Mouse (Mus musculus) intestine, postnatal 0 days (tissue): ENCODE data around the gene Lrch3. TPM values are rescaled to one million over a fixed set of nuclear protein-coding genes. Genes with fewer than 3 reads are reported as not detected.

ENCODE experiments used
- ATAC-seq: fragments of 200-750 bp; cut with Nextera tagmentation; 2 replicates; pipeline ENCODE4 v1.8.0; 2017; ENCODE audit warnings: mild to moderate bottlenecking, moderate TSS enrichment, moderate library complexity
- H3K27ac ChIP-seq: fragments of 300-500 bp; sonication (generic); 2 replicates; pipeline ENCODE4 v1.5.1; 2014; ENCODE audit warnings: mild to moderate bottlenecking, low read depth, low read length, moderate library complexity
- H3K27me3 ChIP-seq: fragments of 300-500 bp; sonication (generic); replicated peaks from 2 replicates; pipeline ENCODE4 v1.6.1; 2014; ENCODE audit warnings: low read length, mixed read lengths; ENCODE audit not compliant: control insufficient read depth, insufficient read depth
- H3K36me3 ChIP-seq: fragments of 300-500 bp; sonication (generic); 2 replicates; pipeline ENCODE4 v1.6.1; 2014; ENCODE audit warnings: mild to moderate bottlenecking, moderate library complexity; ENCODE audit not compliant: control insufficient read depth, insufficient read depth
- H3K4me1 ChIP-seq: fragments of 300-500 bp; sonication (generic); replicated peaks from 2 replicates; pipeline ENCODE4 v1.6.1; 2014; ENCODE audit warnings: antibody characterized with exemption, low read length, mixed read lengths; ENCODE audit not compliant: control insufficient read depth, insufficient read depth
- H3K4me2 ChIP-seq: fragments of 300-500 bp; sonication (generic); replicated peaks from 2 replicates; pipeline ENCODE4 v1.6.1; 2014; ENCODE audit warnings: low read depth, mild to moderate bottlenecking, moderate library complexity
- H3K4me3 ChIP-seq: fragments of 300-500 bp; sonication (generic); 2 replicates; pipeline ENCODE4 v1.5.1; 2014; ENCODE audit warnings: low read depth, low read length
- H3K9ac ChIP-seq: fragments of 300-500 bp; sonication (generic); 2 replicates; pipeline ENCODE4 v1.6.1; 2014; ENCODE audit warnings: mild to moderate bottlenecking, low read depth, low read length
- H3K9me3 ChIP-seq: fragments of 300-500 bp; sonication (generic); 2 replicates; pipeline ENCODE4 v1.6.1; 2016; ENCODE audit warnings: mixed run types; ENCODE audit not compliant: control insufficient read depth
- CTCF ChIP-seq: sonication (generic); IDR thresholded peaks from 2 replicates; pipeline ENCODE4 v1.5.1; 2016; ENCODE audit warnings: low read depth, mild to moderate bottlenecking, control low read depth, antibody characterized with exemption, moderate library complexity
- WGBS: fragments of 180-500 bp; shearing (Covaris S2); extraction: QIAGEN DNeasy Blood & Tissue Kit; methylation state at CpG from one replicate; pipeline ENCODE4 v1.1.7; 2014; 5-methylcytosine and 5-hydroxymethylcytosine counted together
- polyA plus RNA-seq: library from polyadenylated mRNA; unstranded; fragments of >200 nt; fragmentation: Nextera tagmentation; extraction: Ambion mirVana; gene quantifications from 2 replicates; pipeline ENCODE4 v1.2.1, GENCODE M21; 2015

Gene Lrch3
- polyA plus RNA-seq, 1 experiment from 2014 or later, result 7.8 TPM

DNA sequence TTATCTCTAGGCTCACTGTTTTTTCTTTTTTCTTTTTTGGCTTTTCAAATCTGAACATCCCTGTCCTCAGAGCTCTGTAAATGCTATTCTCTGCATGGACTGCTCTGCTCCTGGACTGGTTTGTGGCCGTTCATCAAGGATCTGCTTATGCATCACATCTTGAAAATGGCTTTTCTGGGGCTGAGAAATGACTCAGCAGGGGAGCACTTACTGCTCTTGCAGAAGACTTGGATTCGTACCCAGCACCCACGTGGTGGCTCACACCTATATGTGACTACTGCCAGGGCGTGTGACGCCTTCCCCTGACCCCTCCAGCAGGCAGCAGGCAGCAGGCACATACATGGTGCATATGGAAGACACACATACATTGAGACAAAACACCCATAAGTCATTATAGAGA, 78.3 kb downstream of the Lrch3 start:
- no peaks in the 10 kb centered on the region for H3K27me3 ChIP-seq
- H3K9me3 ChIP-seq, result no peaks in the 10 kb centered on the region
- H3K9ac ChIP-seq, result no peak overlapping the region
- H3K27ac ChIP-seq, result no peak overlapping the region
- no peak for ATAC-seq
- no peak for TF ChIP-seq CTCF
- no peak overlapping the region for H3K4me3 ChIP-seq
- H3K4me1 ChIP-seq, result no peaks in the 10 kb centered on the region
- no peak overlapping the region for H3K4me2 ChIP-seq
- H3K36me3 ChIP-seq, result peaks cover 34% of the 10 kb centered on the region
- WGBS, result 92% methylated on average over 5 of the region's 5 CpGs

DNA sequence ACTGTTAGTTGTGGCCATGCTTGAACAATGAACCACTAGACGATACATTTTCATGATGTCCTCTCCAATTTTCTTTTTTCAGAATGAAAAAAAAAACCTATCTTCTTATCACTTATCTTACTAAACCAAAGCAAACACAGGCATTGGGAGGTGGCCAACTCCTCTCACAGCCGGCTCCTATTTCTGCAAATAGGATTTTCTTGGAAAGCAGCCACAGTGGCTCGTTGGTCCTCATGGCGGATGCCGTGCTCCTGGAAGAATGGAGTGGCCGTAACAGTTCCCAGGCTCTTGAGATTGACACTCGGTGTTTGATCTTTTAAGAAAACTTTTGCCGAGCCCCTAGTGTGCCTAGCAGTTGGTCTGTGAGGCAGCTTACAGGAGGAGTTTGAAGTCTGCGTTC, 91.3 kb downstream of the Lrch3 start:
- TF ChIP-seq CTCF, result no peak
- Histone ChIP-seq H3K9ac (no peak overlapping the region), H3K4me1 (no peaks in the 10 kb centered on the region), H3K27me3 (no peaks in the 10 kb centered on the region), H3K36me3 (peaks cover 59% of the 10 kb centered on the region), H3K9me3 (no peaks in the 10 kb centered on the region), H3K27ac (no peak overlapping the region), H3K4me3 (no peak overlapping the region), H3K4me2 (no peak overlapping the region)
- ATAC-seq, result no peak
- 29% methylated on average over 9 of the region's 9 CpGs for WGBS

DNA sequence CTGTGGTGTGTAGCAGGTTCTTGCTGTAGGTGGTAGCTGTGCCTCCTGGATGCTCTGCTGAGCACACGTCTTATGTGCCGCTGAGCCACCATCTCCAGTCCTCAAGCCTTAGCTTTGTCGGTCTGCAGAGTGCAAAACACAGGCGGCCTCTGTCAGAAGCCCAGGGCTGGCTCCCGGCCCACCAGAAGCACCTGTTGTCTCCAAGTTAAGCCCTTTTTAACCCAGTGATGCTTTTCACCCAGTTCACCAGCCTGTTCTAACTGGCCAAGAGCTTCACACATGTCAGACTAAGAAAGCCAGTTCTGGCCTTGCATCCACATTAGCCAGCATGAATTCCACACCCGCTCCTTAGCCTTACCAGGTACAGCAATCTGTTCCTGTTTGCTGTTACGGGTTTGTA, 93.0 kb downstream of the Lrch3 start:
- H3K4me1 ChIP-seq, result no peaks in the 10 kb centered on the region
- no peaks in the 10 kb centered on the region for H3K9me3 ChIP-seq
- H3K27me3 ChIP-seq, result no peaks in the 10 kb centered on the region
- no peak for ATAC-seq
- H3K36me3 ChIP-seq, result peaks cover 53% of the 10 kb centered on the region
- no peak overlapping the region for H3K4me2 ChIP-seq
- no peak for TF ChIP-seq CTCF
- 92% methylated on average over 7 of the region's 7 CpGs for WGBS
- H3K27ac ChIP-seq, result no peak overlapping the region
- H3K4me3 ChIP-seq, result no peak overlapping the region
- no peak overlapping the region for H3K9ac ChIP-seq

DNA sequence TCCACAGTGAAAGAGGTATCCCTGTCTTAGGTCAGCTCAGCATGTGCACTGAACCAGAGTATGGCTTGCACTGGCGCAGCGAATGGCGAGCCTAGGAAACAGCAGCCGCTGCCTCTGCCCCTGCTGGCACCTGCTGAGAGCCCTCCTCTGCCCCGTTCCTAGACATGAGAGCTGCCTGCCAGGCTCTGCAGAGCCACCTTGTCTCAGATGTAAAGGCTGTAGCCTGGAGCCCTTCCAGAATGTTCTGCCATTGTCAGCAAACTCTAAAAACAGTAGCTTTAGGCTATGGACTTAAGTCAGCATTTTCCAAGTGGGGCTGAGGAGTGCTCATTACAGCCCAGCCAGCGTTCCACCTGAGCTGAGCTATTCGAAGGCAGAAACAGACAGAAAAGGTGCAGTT, 93.5 kb downstream of the Lrch3 start:
- Histone ChIP-seq H3K9ac (no peak overlapping the region), H3K27ac (no peak overlapping the region), H3K4me2 (no peak overlapping the region), H3K4me1 (no peaks in the 10 kb centered on the region), H3K4me3 (no peak overlapping the region), H3K27me3 (no peaks in the 10 kb centered on the region), H3K36me3 (peaks cover 57% of the 10 kb centered on the region), H3K9me3 (no peaks in the 10 kb centered on the region)
- WGBS, result 92% methylated on average over 7 of the region's 7 CpGs
- no peak for TF ChIP-seq CTCF
- no peak for ATAC-seq

DNA sequence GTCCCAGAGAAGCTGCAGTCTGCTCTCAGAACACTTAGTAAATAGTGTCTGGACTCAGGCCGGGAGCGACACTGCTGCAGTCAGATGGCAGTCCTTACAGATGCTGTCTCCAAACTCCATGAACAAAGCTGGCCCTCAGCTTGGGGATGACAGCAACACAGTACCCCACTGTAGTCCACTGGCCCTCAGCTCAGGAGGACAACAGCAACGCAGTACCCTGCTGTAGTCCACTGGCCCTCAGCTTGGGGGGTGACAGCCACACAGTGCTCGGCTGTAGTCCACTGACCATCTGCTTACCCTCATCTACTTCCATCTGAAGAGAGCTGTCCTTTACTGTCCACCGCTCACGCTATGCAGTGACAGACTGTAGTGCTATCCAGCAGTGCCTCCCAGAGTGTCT, 96.3 kb downstream of the Lrch3 start:
- Histone ChIP-seq H3K27me3 (no peaks in the 10 kb centered on the region), H3K9ac (no peak overlapping the region), H3K9me3 (no peaks in the 10 kb centered on the region), H3K4me3 (no peak overlapping the region), H3K36me3 (peaks cover 80% of the 10 kb centered on the region), H3K4me2 (no peak overlapping the region), H3K27ac (no peak overlapping the region), H3K4me1 (no peaks in the 10 kb centered on the region)
- WGBS, result 91% methylated on average over 6 of the region's 6 CpGs
- TF ChIP-seq CTCF, result no peak
- ATAC-seq, result no peak

DNA sequence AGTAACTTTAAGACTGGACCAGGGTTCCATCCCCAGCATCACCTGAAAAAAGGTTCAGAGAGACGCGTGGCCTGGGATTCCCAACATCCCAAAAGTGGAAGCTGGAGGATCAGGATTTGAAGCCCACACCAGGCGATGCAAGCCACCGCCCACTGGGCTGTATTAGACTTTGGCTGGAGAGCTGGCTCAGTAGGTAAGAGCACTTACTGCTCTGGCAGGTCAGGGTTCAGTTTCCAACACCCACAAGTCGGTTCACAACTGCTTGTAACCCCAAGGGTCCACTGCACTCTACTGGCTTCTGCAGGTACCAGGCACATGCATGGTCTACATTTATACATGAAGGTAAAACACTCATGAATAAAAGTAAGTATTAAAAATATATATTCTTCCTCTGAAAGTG, 99.9 kb downstream of the Lrch3 start:
- ATAC-seq, result no peak
- no peak overlapping the region for H3K27ac ChIP-seq

DNA sequence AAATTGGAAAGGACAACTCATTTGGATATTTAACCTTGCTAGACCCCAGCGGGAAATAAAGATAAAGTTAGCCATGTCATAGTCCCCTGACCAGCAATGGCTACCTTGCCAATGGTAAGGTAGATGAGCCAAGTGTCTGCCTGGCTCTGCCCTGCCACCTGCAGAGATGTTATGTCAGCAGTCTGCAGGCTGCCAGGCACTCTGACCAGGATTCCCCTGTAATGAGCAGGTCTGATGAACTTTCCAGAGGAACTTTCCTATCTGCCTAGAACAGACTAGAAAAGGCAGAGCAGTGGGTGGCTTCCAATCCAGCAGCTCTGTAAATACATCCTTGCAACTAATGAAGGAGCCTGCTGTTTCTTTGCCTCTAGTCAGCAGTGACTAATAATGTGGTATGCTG, 101.0 kb downstream of the Lrch3 start:
- no peak for ATAC-seq
- H3K9ac ChIP-seq, result no peak overlapping the region
- no peak overlapping the region for H3K27ac ChIP-seq
- no peaks in the 10 kb centered on the region for H3K9me3 ChIP-seq
- H3K4me2 ChIP-seq, result no peak overlapping the region
- WGBS, result 88% methylated on average over 1 of the region's 1 CpGs
- TF ChIP-seq CTCF, result no peak
- H3K36me3 ChIP-seq, result peaks cover 44% of the 10 kb centered on the region
- no peaks in the 10 kb centered on the region for H3K27me3 ChIP-seq
- H3K4me3 ChIP-seq, result no peak overlapping the region
- no peaks in the 10 kb centered on the region for H3K4me1 ChIP-seq

More for the DNA sequence above, 99.9 kb downstream of the Lrch3 start:
- TF ChIP-seq CTCF, result no peak
- Histone ChIP-seq H3K4me2 (no peak overlapping the region), H3K9me3 (no peaks in the 10 kb centered on the region), H3K9ac (no peak overlapping the region), H3K4me3 (no peak overlapping the region), H3K27me3 (no peaks in the 10 kb centered on the region), H3K36me3 (peaks cover 54% of the 10 kb centered on the region), H3K4me1 (no peaks in the 10 kb centered on the region)
- WGBS, result 92% methylated on average over 5 of the region's 5 CpGs
